Mouse (Mus musculus): Measurements from ENCODE around the gene Klf5. TPM values are rescaled to one million over a fixed set of nuclear protein-coding genes. Genes with fewer than 3 reads are reported as not detected.

Klf5 gene
- total RNA-seq, 2 experiments from 2014 or later = 5.1 TPM

DNA sequence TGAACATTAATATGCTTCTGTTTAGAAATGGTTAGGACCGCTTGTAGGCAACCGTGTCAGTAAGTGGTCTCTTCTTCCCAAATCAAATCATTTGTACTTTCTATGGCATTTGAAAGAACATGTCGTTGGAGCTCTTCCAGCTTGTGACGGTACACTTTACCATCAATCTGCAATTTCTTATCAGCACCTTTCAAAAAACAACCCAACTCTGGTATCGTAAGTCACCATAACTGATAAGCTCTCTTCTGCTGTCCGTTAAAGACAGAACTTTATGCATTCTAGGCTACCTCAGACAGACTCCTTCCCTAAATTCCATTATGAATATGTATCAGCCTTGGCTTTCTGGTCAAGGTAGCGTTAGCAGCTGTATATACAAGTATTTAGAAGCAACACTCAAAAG is 7.9 kb downstream of the Klf5 start:
- DNase-seq (ENCODE audit: low spot score in 2 of 2) = no peak

DNA sequence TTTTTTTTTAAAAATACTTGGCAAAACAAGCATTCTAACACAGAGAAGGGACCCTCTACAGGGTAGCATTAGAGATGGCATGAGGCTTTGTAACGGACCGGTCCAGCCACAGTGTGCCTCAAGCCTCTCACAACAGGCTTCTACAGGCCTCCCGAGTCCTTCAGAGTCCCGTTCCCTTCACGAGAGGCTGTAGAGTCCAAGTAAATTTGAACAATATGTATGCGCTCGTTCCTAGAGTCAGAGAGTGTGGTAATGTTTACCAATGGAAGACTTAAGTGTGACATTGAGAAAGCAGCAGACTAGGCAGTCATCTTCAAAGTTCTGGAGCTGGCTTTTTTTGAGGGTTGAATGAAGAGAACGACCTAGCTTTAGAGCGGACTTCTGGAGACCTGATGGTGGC is 11.1 kb downstream of the Klf5 start:
- no peak for DNase-seq (ENCODE audit: low spot score in 2 of 2)

- DNase-seq (ENCODE audit: low spot score in 2 of 2) = no peak
Measured at GRCm38 (mm10) chr14:99310358-99310757, 11.9 kb downstream of the Klf5 start.

GRCm38 (mm10) chr14:99313062-99313461 is 14.6 kb downstream of the Klf5 start:
- DNase-seq (ENCODE audit: low spot score in 2 of 2) = no peak

GRCm38 (mm10) chr14:99316275-99316674 is 17.8 kb downstream of the Klf5 start:
- DNase-seq (ENCODE audit: low spot score in 2 of 2) = no peak

GRCm38 (mm10) chr14:99320736-99321135 is 22.2 kb downstream of the Klf5 start:
- DNase-seq (ENCODE audit: low spot score in 2 of 2) = no peak

DNA sequence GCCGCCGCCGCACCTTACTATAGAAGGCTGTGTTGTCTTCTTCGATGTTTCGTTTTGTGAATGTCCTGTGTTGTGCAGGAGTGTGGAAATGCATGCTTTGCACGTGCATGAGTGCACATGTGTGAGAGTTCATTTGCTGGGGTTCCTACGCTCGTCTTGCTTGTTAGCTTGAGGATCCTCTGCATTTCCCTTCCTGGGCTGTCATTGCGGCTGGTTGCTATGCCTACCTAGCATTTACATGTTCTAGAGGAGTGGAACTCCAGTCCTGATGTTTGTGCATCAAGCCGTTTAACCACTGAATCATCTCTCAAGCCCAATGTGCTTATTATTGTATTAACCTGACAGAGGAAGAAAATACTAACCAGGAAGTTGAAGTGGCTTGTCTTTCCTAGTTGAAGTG is 24.9 kb downstream of the Klf5 start:
- DNase-seq (ENCODE audit: low spot score in 2 of 2) = no peak

DNA sequence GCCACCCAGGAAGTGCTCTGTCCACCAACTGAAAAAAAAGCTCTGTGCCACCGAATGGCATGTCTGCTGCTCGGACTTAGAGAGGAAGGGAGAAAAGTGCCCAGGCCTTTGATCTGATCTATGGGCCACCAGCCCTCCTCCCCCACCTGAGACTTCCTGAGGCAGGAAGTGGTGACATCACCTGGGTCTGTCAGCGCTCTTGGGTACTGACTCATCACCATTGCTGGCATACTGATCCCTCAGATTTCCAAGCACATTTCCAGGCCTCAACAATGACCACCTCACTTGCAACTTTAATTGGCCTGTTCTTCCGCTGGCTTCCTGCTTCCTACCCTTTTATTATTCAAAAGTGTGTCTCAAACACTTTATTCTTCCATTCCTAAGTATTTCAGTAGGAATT is 26.0 kb downstream of the Klf5 start:
- DNase-seq (ENCODE audit: low spot score in 2 of 2) = no peak

DNA sequence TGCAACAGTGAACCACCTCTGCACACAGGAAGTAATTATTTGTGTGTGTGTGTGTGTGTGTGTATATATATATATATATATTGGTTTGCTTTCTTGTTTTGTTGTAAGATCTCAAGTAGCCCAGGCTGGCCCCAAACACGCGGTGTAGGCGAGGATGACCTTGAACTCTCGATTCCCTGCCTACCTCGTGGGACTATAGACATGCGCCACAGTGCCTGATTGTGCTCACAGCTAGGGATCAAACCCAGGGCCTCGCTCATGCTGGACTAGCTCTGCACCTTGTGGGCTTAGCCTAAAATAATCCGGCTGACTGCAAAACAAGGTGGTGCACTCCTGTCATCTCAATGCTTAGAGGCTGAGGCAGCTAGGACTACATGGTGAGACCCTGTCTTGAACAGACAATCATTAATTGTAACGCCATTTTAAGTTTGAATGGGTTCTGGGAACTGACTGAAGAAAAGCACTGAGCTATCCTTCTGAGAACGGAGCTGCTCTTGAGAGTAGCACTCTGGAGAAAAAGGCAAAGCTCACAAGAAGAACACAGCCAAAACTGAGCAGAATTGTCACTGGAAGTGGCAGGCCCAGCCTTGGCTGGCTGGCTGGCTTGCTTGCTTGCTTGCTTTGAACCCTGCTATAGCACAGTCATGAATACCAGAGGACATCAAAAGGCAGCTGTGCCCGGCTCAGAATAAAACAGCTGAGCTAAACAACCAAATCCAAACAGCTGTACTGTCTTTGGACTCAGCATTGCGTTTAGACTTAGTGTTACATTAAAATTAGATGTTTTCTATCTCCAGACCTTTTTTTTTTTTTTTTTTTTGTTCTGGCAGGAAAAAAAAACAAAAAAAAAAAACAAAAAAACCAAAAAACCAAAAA is 27.3 kb downstream of the Klf5 start:
- no peak for DNase-seq (ENCODE audit: low spot score in 2 of 2)

- no peak for DNase-seq (ENCODE audit: low spot score in 2 of 2)
Measured at GRCm38 (mm10) chr14:99336598-99336997, 38.1 kb downstream of the Klf5 start.

- no peak for DNase-seq (ENCODE audit: low spot score in 2 of 2)
Measured at GRCm38 (mm10) chr14:99339021-99339420, 40.5 kb downstream of the Klf5 start.

DNA sequence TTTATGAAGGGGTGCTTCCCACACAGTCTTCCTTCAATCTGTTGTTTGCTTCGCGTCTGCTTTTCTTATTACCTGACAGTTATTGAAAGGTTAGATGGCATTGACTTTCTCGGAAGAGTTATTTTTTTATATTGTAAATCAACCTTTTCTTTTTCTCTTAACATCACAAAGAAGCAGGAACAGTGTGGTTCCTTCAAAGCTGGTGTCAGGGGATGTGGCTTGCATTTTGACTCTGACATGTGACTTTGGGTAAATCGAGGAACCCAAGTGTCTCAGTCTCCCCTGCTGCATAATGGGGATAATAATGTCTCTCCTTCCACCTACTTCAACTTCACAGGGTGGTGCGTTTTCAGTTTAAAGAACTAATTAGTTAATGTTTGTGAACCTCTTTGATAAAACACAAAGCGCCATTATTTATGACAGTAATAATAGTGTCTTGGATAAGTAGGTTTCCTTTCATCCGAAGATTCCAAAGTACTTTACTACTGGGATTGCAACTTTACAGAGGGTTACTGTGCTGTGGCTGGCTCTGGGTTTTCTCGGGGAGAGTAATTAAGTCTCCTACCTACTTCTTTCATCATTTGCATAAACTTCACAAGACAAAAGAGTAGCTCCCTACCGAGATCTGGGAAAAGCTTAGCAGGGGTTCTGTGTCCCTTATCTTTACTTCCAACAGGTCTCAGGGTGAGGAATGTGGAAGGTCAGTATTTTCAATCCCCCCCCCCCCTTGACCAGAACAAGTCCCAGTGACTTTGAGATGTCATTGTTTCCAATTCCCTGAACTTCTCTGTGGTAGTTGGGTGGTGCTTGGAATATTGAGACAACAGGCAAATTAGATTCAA is 41.4 kb downstream of the Klf5 start:
- DNase-seq (ENCODE audit: low spot score in 2 of 2) = no peak

GRCm38 (mm10) chr14:99340703-99341102 is 42.2 kb downstream of the Klf5 start:
- no peak for DNase-seq (ENCODE audit: low spot score in 2 of 2)

- no peak for DNase-seq (ENCODE audit: low spot score in 2 of 2)
Measured at GRCm38 (mm10) chr14:99348175-99348764, 49.8 kb downstream of the Klf5 start.

DNA sequence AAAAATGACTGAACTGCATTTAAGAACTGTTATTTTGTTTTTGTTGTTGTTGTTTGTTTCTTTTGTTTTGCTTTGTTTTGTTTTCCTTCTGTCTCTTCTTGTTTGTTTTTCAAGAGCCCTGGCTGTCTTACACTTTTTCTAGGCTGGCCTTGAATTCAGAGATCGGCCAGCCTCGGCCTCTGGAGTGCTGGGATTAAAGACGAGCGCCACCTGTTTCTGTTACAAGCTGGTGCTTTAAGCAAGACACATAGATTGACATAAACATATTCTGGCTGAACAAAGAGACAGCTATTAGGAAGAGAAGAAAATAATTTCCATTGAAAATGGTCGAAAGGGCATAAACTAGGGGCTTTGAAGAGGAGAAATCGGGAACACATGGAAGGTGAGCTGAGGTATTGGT is 51.1 kb downstream of the Klf5 start:
- DNase-seq (ENCODE audit: low spot score in 2 of 2) = no peak

DNA sequence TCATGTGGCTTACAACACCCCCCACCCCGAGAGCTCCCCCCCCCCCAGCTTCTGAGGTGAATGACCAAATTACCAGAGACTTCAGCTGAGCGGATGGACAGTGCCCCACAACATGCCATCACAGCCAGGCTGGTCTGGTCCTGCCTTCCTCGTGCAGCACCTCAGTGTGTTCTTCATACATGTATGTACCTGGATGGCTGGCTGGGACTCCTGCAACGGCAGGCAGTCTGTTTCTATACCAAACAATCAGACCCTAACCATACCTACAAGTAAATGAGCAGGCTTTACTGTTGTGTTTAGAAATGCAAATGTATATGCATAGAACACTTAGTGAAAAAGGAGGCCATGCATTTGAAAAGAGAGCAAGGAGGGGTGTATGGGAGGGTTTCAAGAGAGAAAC is 54.5 kb downstream of the Klf5 start:
- no peak for DNase-seq (ENCODE audit: low spot score in 2 of 2)

DNA sequence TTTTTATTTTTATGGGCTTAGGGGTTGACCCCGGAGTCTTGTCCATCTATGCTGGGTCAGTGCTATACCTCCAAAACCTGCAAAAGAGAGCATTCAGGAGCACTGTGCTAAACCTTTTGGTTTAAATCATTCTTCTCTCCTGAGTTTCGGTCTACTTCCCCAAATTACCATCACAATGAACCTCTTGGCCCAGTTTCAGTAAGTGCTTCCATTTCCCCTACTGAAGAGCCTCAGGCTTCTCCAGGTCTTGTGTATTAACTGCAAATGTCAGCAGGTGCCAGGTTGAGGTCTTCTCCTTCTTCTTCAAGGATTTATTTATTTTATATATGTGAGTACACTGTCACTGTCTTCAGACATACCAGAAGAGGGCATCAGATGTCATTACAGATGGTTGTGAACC is 55.6 kb downstream of the Klf5 start:
- DNase-seq (ENCODE audit: low spot score in 2 of 2) = no peak

DNA sequence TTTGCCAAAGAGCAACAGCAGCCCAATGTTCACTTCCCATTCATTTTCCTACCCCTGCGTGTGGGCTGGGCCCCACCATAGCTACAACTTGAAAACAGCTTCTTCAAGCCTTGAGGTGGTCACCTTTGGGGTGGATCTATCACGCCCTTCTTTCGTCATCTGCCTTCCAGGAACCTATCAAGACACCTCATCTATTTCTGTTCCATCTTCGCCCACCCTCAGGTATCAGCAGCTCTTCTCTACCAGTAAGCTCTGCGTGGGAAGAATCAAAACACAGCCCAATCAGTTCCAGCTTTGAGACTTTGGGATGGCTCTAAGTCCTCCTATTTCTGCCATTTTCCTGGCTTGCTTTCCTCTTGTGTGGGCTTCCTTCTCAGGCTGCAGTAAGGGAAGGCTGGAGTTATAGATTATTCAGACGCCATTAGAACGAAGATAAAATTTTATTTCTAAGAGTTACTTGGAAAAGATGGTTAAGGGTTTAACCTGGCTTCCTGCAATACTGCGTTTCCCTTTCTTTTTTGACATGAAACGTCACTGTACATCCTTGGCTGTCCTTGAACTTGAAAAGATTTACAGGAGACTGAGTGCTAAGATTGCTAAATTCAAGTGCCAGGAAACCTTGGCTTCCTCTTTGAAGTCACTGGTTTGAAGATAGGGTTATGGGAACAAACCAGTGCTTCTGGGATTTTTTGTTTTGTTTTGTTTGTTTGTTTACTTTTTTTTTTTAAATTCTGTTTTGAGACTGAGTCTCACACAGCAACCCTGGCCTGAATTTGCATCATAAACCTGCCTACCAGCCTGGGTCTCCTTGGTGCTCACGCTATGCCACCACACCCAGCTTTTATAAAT is 56.5 kb downstream of the Klf5 start:
- DNase-seq (ENCODE audit: low spot score in 2 of 2) = no peak

GRCm38 (mm10) chr14:99355610-99355870 is 57.0 kb downstream of the Klf5 start:
- DNase-seq (ENCODE audit: low spot score in 2 of 2) = no peak

DNA sequence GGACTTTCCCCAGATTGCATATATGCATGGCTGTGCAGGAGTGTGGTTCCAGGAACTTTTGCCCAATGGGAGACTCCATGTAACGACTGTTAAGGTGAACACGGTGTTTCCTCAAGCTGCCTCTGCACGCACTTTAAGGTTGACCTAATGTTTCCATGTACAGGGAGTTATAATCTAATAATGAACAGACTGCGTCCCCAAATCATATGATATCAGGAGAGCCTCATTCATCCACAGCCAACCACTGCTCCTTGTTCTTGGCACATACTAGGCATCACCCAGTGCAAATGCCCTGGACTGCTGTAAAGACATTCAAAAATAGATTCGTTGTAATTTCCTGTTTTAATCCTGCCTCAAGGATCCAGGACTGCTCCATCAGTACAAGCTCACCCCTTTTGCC is 64.5 kb downstream of the Klf5 start:
- no peak for DNase-seq (ENCODE audit: low spot score in 2 of 2)
